Mouse (Mus musculus) limb, embryonic 12.5 days (tissue): ENCODE data around the gene Fam25c. TPM values are rescaled to one million over a fixed set of nuclear protein-coding genes. Genes with fewer than 3 reads are reported as not detected.

ENCODE experiments used
- ATAC-seq: fragments of 200-750 bp; cut with Nextera tagmentation; 2 replicates; pipeline ENCODE4 v1.8.0; 2017; ENCODE audit warnings: low read depth, moderate TSS enrichment; ENCODE audit not compliant: insufficient number of reproducible peaks, insufficient read depth, low FRiP score, low TSS enrichment
- H3K27ac ChIP-seq: fragments of 300-500 bp; sonication (generic); 2 replicates; pipeline ENCODE4 v1.5.1; 2016; ENCODE audit warnings: mild to moderate bottlenecking, moderate library complexity
- H3K27me3 ChIP-seq: fragments of 300-500 bp; sonication (generic); 2 replicates; pipeline ENCODE4 v1.6.1; 2016; ENCODE audit warnings: mild to moderate bottlenecking, moderate library complexity
- H3K36me3 ChIP-seq: fragments of 300-500 bp; sonication (generic); 2 replicates; pipeline ENCODE4 v1.6.1; 2016; ENCODE audit warnings: mild to moderate bottlenecking, moderate library complexity
- H3K4me1 ChIP-seq: fragments of 300-500 bp; sonication (generic); replicated peaks from 2 replicates; pipeline ENCODE4 v1.6.1; 2016
- H3K4me2 ChIP-seq: fragments of 300-500 bp; sonication (generic); 2 replicates; pipeline ENCODE4 v1.6.1; 2016; ENCODE audit warnings: mild to moderate bottlenecking, moderate library complexity
- H3K4me3 ChIP-seq: fragments of 300-500 bp; sonication (generic); replicated peaks from 2 replicates; pipeline ENCODE4 v1.5.1; 2016; ENCODE audit warnings: mild to moderate bottlenecking
- H3K9ac ChIP-seq: fragments of 300-500 bp; sonication (generic); replicated peaks from 2 replicates; pipeline ENCODE4 v1.6.1; 2016; ENCODE audit warnings: mild to moderate bottlenecking, moderate library complexity
- H3K9me3 ChIP-seq: fragments of 300-500 bp; sonication (generic); 2 replicates; pipeline ENCODE4 v1.6.1; 2016; ENCODE audit warnings: mild to moderate bottlenecking, moderate library complexity
- WGBS: fragments of 180-500 bp; shearing (Covaris S2); methylation state at CpG from one replicate; pipeline ENCODE4 v1.1.7; 2016; 5-methylcytosine and 5-hydroxymethylcytosine counted together
- polyA plus RNA-seq: library from polyadenylated mRNA; unstranded; fragments of >200 nt; fragmentation: Nextera tagmentation; extraction: Ambion mirVana; gene quantifications from 2 replicates; pipeline ENCODE4 v1.2.1, GENCODE M21; 2016

Fam25c gene
- polyA plus RNA-seq, 1 experiment from 2014 or later = not detected

- no peaks in the 10 kb centered on the region for H3K9me3 ChIP-seq
- no peak overlapping the region for H3K9ac ChIP-seq
- no peak for ATAC-seq
- peaks cover 9% of the 10 kb centered on the region for H3K36me3 ChIP-seq
- H3K4me2 ChIP-seq = no peak overlapping the region
- no peaks in the 10 kb centered on the region for H3K4me1 ChIP-seq
- WGBS = 84% methylated on average over 7 of the region's 7 CpGs
- H3K4me3 ChIP-seq = no peak overlapping the region
- H3K27ac ChIP-seq = no peak overlapping the region
- H3K27me3 ChIP-seq = no peaks in the 10 kb centered on the region
Measured at GRCm38 (mm10) chr14:34348301-34348700, 6.9 kb downstream of the Fam25c start.

- no peaks in the 10 kb centered on the region for H3K27me3 ChIP-seq
- H3K36me3 ChIP-seq = peaks cover 21% of the 10 kb centered on the region
- H3K4me2 ChIP-seq = no peak overlapping the region
- H3K27ac ChIP-seq = no peak overlapping the region
- no peak overlapping the region for H3K9ac ChIP-seq
- no peak for ATAC-seq
- H3K4me1 ChIP-seq = no peaks in the 10 kb centered on the region
- WGBS = 93% methylated on average over 5 of the region's 5 CpGs
- H3K9me3 ChIP-seq = no peaks in the 10 kb centered on the region
- no peak overlapping the region for H3K4me3 ChIP-seq
Measured at GRCm38 (mm10) chr14:34347084-34347483, 8.1 kb downstream of the Fam25c start.

GRCm38 (mm10) chr14:34345771-34346566 lies 9.3 kb downstream of the Fam25c start:
- peaks cover 32% of the 10 kb centered on the region for H3K36me3 ChIP-seq
- no peak overlapping the region for H3K4me2 ChIP-seq
- H3K27ac ChIP-seq = no peak overlapping the region
- H3K4me3 ChIP-seq = no peak overlapping the region
- WGBS = 62% methylated on average over 12 of the region's 12 CpGs
- H3K9ac ChIP-seq = no peak overlapping the region
- H3K27me3 ChIP-seq = no peaks in the 10 kb centered on the region
- ATAC-seq = no peak
- H3K4me1 ChIP-seq = no peaks in the 10 kb centered on the region
- no peaks in the 10 kb centered on the region for H3K9me3 ChIP-seq

- Histone ChIP-seq H3K9me3 (no peaks in the 10 kb centered on the region), H3K36me3 (peaks cover 46% of the 10 kb centered on the region), H3K27me3 (no peaks in the 10 kb centered on the region), H3K4me3 (no peak overlapping the region), H3K4me2 (no peak overlapping the region), H3K9ac (no peak overlapping the region), H3K4me1 (no peaks in the 10 kb centered on the region), H3K27ac (no peak overlapping the region)
- WGBS = 88% methylated on average over 5 of the region's 5 CpGs
- no peak for ATAC-seq
Measured at GRCm38 (mm10) chr14:34344361-34344760, 10.9 kb downstream of the Fam25c start.

- Histone ChIP-seq H3K9me3 (no peaks in the 10 kb centered on the region), H3K9ac (no peak overlapping the region), H3K4me2 (no peak overlapping the region), H3K4me1 (no peaks in the 10 kb centered on the region), H3K36me3 (peaks cover 58% of the 10 kb centered on the region), H3K27ac (no peak overlapping the region), H3K4me3 (no peak overlapping the region), H3K27me3 (no peaks in the 10 kb centered on the region)
- no peak for ATAC-seq
- 94% methylated on average over 4 of the region's 4 CpGs for WGBS
Measured at GRCm38 (mm10) chr14:34343078-34343477, 12.2 kb downstream of the Fam25c start.

GRCm38 (mm10) chr14:34341993-34342392 lies 13.2 kb downstream of the Fam25c start:
- peaks cover 68% of the 10 kb centered on the region for H3K36me3 ChIP-seq
- ATAC-seq = no peak
- WGBS = 92% methylated on average over 4 of the region's 4 CpGs

GRCm38 (mm10) chr14:34339446-34339845 lies 15.8 kb downstream of the Fam25c start:
- 87% methylated on average over 1 of the region's 1 CpGs for WGBS
- no peaks in the 10 kb centered on the region for H3K27me3 ChIP-seq
- no peak overlapping the region for H3K4me2 ChIP-seq
- H3K4me1 ChIP-seq = no peaks in the 10 kb centered on the region
- no peak overlapping the region for H3K4me3 ChIP-seq
- no peaks in the 10 kb centered on the region for H3K9me3 ChIP-seq
- H3K27ac ChIP-seq = no peak overlapping the region
- no peak overlapping the region for H3K9ac ChIP-seq
- ATAC-seq = no peak
- H3K36me3 ChIP-seq = peaks cover 92% of the 10 kb centered on the region

More at GRCm38 (mm10) chr14:34341993-34342392, 13.2 kb downstream of the Fam25c start:
- no peaks in the 10 kb centered on the region for H3K9me3 ChIP-seq
- no peaks in the 10 kb centered on the region for H3K27me3 ChIP-seq
- no peak overlapping the region for H3K9ac ChIP-seq
- no peak overlapping the region for H3K4me3 ChIP-seq
- no peaks in the 10 kb centered on the region for H3K4me1 ChIP-seq
- H3K4me2 ChIP-seq = no peak overlapping the region
- H3K27ac ChIP-seq = no peak overlapping the region

GRCm38 (mm10) chr14:34332476-34332875 lies 22.8 kb downstream of the Fam25c start:
- Histone ChIP-seq H3K4me2 (no peak overlapping the region), H3K27me3 (no peaks in the 10 kb centered on the region), H3K4me1 (no peaks in the 10 kb centered on the region), H3K4me3 (no peak overlapping the region), H3K9me3 (no peaks in the 10 kb centered on the region), H3K27ac (no peak overlapping the region), H3K36me3 (peaks cover 86% of the 10 kb centered on the region), H3K9ac (no peak overlapping the region)
- WGBS = 91% methylated on average over 5 of the region's 5 CpGs
- no peak for ATAC-seq

GRCm38 (mm10) chr14:34331886-34332285 lies 23.3 kb downstream of the Fam25c start:
- Histone ChIP-seq H3K9me3 (no peaks in the 10 kb centered on the region), H3K9ac (no peak overlapping the region), H3K4me1 (no peaks in the 10 kb centered on the region), H3K27ac (no peak overlapping the region), H3K36me3 (peaks cover 83% of the 10 kb centered on the region), H3K27me3 (no peaks in the 10 kb centered on the region), H3K4me2 (no peak overlapping the region), H3K4me3 (no peak overlapping the region)
- ATAC-seq = no peak
- 73% methylated on average over 3 of the region's 3 CpGs for WGBS

- peaks cover 79% of the 10 kb centered on the region for H3K36me3 ChIP-seq
Measured at GRCm38 (mm10) chr14:34330657-34331158, 24.5 kb downstream of the Fam25c start.

GRCm38 (mm10) chr14:34327618-34328017 lies 27.6 kb downstream of the Fam25c start:
- no peaks in the 10 kb centered on the region for H3K4me1 ChIP-seq
- ATAC-seq = no peak
- H3K4me3 ChIP-seq = no peak overlapping the region
- H3K36me3 ChIP-seq = peaks cover 75% of the 10 kb centered on the region
- H3K27ac ChIP-seq = no peak overlapping the region
- H3K9me3 ChIP-seq = no peaks in the 10 kb centered on the region
- H3K9ac ChIP-seq = no peak overlapping the region
- 71% methylated on average over 1 of the region's 1 CpGs for WGBS
- no peak overlapping the region for H3K4me2 ChIP-seq
- H3K27me3 ChIP-seq = no peaks in the 10 kb centered on the region

More at GRCm38 (mm10) chr14:34330657-34331158, 24.5 kb downstream of the Fam25c start:
- no peaks in the 10 kb centered on the region for H3K9me3 ChIP-seq
- H3K4me3 ChIP-seq = no peak overlapping the region
- H3K4me2 ChIP-seq = no peak overlapping the region
- no peak overlapping the region for H3K27ac ChIP-seq
- 95% methylated on average over 9 of the region's 9 CpGs for WGBS
- H3K9ac ChIP-seq = no peak overlapping the region
- no peaks in the 10 kb centered on the region for H3K27me3 ChIP-seq
- no peaks in the 10 kb centered on the region for H3K4me1 ChIP-seq
- ATAC-seq = no peak

- peaks cover 66% of the 10 kb centered on the region for H3K36me3 ChIP-seq
- no peak for ATAC-seq
- H3K27ac ChIP-seq = no peak overlapping the region
- no peaks in the 10 kb centered on the region for H3K27me3 ChIP-seq
- no peaks in the 10 kb centered on the region for H3K9me3 ChIP-seq
- H3K9ac ChIP-seq = no peak overlapping the region
- H3K4me1 ChIP-seq = no peaks in the 10 kb centered on the region
- H3K4me3 ChIP-seq = no peak overlapping the region
- no peak overlapping the region for H3K4me2 ChIP-seq
- WGBS = 92% methylated on average over 3 of the region's 3 CpGs
Measured at GRCm38 (mm10) chr14:34326606-34327005, 28.6 kb downstream of the Fam25c start.
